Mouse (Mus musculus): ENCODE measurements at regions not wholly inside any gene's neighbourhood (a gene's known extent, or its start where the extent isn't known, plus 50 kb on each side); places are given as distances from the start of the nearest gene placed in this dataset.

DNA sequence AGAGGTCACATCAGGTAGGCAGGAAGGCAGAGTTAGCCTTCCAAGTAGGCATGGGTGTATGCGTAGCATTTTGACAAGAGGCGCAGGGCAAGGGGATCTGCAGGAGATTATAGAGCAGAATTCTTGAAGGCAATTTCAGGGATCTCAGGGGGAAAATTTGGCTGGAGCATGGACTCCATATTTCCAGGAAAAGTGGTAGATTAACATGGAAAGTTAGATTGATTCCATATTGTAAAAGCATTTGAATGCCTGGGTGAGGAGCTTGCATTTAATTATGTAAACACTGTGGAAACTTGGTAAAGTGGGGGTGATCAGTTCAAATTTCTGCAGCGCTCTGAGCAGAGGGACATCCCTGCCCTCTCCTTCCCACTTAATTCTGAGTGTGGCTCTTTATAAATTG lies 146.7 kb downstream of the Pax3 start:
- TF ChIP-seq CTCF (IDR thresholded peaks at IDR 0.05; ENCODE audit: borderline replicate concordance, insufficient read depth, low read depth, low read length) (no peak), POLR2A (IDR thresholded peaks at IDR 0.05; ENCODE audit: borderline replicate concordance, insufficient read depth, low read length) (no peak)
